Mouse (Mus musculus) adrenal gland, postnatal 36 days (tissue): ENCODE measurements around the gene Mapk8ip1. TPM values are rescaled to one million over a fixed set of nuclear protein-coding genes. Genes with fewer than 3 reads are reported as not detected.
"Not testable (repeated sequence)": the region's sequence is repeated elsewhere in the genome, so short reads cannot be mapped to it uniquely, and the experiment has no call there.

Source experiments
- DNase-seq, 2 experiments: peaks; one replicate each; pipeline ENCODE4 v3.0.0; 2021; ENCODE audit warnings: mixed read lengths in 1 of 2
- total RNA-seq, 2 experiments: library from RNA; stranded (reverse); gene quantifications; 2 replicates each; pipeline ENCODE4 v1.2.3; 2021

Mapk8ip1 gene
- total RNA-seq, 2 experiments from 2014 or later: 30.9 to 35.1 TPM

DNA sequence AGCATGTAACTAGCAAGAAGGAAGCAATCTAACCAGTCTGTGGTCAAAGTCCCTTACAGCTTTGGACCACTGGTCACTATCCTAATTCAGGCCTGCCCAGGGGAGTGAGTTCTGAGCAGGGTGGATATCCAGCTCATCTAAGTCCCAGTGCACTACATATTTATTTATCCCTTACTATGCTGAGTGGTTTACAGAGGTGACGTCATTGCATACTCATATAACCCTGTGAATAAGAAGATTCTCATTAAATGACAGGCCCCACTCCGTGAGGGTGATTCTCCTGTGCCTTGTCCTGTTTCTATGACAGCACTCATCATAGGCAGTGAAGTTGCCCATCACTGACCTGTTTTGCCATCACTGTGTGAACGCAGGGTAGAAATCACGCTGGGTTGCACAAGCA is 24.3 kb upstream of the Mapk8ip1 start:
- no peak for DNase-seq

DNA sequence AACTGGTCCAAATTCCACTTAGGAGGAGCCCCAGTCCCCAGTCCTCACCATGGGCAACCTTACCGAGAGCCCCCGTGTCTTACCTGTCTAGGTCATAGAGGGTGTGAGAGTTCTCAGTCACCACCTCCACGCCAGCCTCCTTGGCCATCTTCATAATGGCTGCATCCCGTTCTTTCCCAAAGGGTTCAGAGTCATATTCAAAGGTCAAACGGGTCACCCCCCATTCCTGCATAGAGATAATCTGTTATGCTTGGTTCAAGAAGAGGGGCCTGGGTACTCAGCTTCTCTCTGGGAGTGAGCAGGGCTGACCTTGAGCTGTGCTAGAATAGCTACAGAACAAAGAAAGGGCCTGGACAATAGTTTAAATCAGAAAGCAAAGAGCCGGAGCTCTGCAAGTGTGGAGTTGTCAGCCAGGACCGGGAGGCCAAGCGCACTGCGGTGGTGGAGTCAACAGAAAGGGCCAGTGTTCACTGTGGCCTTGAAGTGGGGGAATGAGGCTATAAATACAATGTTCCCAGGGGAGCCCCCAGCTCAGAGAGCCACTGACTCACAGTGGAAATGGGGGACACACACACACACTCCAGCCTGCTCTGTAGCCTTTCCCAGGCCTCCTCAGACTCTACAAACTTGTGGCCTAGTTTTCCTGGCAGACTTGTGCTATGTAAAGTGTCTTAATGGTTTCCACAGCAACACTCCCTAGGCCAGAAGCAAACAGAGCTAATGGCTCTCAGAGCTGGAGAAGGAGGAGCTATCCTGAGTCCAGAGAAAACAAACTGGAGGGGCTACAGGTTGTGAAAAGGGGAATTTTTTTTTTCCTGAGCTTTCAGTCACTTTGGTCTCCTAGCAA is 23.6 kb upstream of the Mapk8ip1 start:
- peak; percentile 57 to 73 for DNase-seq

DNA sequence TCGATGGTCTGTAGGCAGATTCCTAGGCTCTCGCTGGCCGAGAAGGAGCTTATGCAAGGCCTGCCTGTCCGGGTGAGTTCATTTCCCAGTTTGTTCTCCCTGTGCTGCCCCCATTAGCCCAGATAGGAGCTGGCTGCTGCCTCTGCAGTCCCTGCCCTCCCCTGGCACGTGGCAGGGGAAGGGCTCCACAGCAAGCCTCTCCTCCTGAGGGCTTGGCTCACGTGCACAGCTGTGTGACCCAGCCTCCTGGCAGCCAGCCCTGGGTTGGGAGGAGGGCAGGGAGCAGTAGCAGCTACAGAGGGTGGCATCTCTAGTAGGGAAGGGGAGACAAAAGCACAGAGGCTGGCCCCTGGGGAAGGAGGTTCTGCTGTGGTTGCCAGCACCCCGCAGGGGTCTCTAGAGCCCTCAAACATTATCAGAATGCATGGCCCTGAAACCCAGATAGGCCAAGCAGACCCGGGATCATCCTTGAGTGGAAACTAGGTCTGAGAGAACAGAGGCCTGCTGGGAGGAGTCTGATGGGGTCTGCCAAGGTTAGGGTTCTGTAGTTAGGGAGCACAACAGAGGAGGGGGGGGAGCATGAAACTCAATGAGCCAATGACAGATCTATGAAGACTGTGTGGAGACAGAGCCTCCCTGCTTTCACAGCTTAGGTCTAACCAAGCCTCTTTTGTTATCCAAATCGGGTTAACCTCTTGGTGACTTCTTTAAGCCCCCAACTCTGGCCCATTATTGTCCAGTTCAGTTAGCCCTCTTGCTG is 22.8 kb upstream of the Mapk8ip1 start:
- peak; percentile 99 to 100 for DNase-seq

DNA sequence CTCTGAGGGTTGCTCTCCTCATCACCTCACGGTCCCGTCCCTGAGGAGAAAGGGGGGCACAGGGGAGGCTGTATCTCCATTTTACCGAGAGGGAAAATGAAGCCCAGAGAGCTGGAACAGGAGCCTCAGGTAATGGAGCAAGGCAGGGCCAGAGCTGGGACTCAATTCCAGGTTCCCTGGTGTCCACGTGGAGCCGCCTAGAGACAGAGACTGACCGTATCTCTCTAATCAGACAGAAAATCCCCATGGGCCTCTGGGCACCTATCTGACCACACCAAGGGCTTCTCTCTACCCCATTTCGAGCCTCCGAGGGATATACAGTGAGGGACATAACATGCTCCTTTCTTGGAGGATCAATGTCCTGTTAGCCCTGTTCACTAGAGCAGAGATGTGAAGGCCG is 22.1 kb upstream of the Mapk8ip1 start:
- DNase-seq: no peak

DNA sequence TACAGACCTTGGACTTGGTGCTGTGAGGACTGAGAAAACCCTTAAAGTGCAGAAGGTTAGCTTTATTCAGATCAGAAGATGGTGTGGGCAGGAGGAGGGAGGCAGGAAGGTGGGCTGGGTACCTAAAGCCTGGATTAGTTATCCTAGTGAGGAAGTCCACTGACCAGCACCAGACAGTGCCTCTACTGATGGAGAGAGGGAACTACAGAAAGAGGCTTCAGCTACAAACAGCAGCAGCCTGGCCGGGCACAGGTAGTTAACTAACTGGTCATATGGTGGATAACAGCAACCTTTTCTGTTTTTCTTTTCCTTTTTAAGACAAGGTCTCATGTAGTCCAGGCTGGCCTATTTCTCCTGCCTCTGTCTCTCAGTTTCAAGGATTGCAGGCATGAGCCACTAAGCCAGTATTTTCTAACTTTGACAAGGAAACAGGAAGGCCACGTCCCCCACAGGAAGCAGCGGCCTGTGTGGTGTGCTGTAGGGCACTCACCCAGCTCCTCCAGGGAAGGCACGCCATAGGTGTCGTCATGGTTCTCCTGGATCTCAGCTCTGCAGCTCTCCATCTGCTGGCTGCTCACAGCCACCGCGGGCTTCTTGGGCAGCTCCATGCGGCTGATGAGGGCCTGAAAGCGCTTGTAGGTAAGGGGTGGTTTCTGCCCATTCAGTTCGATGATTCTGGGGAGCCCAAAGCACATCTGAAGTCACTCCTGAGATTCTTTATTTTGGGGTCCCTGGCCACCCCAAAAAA is 21.5 kb upstream of the Mapk8ip1 start:
- no peak for DNase-seq

DNA sequence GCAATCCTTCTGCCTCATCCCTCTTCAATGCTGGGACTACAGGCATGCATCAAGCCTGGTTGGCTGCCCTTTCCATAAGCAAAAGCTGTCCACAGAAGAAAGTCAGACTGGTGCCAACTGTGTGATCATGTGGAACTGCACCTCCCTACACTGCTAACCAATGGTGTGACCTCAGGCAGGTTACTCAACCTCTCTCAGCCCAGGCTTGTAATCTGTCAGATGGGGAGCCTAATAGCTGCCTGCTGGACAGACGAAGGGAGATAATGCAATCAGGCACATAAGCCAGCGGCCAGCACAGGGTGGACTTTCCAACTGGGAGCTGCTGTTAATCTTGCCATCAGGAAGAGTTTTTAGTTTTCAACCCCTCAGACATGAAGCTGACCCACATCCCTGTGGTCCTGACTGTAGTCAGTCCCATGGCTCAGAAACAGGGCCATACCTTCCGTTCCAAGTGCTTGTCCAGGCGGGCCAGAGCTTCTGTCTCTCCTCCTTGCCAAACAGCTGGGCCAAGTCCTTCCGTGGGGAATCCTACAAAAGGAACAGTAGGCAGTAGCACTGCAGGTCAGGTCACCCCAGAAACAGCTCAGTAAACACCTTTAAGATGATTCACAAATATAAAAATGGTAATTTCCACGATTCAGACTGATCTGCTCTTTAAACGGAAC is 20.8 kb upstream of the Mapk8ip1 start:
- DNase-seq: peak in 1 of 2 experiments; percentile 60

DNA sequence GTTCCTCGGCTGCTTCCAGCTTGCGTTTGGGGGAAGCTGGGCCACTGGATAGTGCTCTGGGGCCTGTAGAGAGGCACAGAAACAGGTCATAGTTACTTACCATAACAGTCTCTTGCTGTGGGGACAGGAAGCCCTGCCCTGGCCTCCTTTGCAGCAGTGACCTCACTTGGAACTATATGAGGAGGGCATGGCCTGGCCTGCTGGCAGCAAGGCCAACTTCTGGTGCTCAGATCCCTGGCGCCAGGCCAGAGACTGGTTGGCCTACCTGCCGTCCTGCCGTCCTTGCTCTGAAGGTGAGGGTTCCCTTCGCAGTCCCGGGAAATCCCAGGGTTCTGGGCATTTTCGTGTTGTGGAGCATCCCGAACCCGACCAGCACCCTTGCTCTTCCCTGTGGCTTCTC is 10.6 kb upstream of the Mapk8ip1 start:
- DNase-seq: no peak

DNA sequence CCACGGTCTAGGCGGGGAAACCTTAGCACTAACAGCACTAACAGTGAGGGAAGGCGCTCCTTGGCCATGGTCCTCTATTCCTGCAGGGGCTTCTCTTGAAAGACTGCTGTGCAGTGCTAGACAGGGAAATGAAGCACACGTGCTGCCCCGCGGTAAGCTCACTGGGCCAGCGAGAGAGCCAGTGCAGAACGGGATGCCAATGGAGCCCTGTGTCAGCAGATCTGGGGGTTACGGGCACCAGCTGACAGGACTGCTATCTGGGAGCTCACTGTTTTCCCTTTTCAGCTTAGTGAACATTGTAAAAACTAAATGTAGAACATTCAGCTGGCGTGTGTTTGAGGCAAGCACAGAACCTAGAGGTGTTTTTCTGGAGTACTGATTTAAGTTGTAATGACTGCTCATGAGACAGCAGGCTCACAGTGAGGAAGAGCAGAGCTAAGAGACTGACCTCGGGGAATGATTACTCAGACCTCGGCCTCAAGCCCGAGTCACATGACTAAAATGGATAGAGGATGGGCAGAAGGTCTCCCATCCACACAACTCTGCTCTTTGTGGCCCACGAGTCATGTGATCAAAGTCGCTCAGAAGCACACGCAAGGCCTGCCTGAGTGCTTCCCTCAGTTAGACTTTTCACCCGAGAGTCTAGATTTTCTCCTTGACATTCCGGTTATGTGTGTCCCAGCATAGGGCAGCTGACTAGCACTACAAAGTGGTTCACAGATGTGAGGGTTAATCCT is 7.4 kb upstream of the Mapk8ip1 start:
- DNase-seq: peak; percentile 46 to 65

DNA sequence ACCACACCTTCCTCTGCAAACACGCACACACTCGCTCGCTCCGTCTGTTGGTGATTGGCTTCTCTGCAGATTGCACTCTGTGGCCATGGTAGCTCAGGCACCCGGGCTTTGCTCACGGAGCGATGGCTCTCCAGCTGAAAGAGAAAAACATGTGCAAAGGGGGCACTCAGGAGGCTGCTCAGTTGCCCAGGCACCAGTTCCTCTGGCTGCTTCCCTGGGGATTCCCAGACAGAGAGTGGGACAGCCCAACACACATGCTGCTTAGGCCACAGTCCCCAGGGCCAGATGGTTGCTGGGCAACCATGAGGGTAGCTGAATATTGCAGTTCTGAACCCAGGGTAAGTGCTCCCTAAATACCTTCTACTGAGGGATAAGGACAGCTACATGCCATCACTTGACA is 4.6 kb upstream of the Mapk8ip1 start:
- no peak for DNase-seq

DNA sequence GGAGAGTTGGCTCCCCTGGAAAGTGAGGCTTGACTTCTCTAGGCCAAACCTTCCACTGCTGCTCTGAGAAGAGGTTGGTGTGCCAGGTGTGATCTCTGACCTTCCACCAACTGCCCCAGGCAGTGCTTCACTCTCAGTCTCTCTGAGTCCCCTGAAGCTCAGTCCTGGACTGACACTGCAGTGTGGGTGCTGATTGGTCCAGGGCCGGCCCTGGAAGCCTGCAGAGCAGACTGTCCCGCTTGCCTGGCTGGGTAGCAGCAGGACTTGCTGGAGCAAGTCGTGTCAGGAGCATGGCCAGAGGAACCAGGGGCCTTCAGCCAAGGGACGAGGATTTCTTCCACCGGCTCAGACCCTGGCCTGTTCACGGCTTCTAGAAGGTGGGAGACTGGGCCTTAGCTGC is 3.7 kb upstream of the Mapk8ip1 start:
- no peak for DNase-seq

DNA sequence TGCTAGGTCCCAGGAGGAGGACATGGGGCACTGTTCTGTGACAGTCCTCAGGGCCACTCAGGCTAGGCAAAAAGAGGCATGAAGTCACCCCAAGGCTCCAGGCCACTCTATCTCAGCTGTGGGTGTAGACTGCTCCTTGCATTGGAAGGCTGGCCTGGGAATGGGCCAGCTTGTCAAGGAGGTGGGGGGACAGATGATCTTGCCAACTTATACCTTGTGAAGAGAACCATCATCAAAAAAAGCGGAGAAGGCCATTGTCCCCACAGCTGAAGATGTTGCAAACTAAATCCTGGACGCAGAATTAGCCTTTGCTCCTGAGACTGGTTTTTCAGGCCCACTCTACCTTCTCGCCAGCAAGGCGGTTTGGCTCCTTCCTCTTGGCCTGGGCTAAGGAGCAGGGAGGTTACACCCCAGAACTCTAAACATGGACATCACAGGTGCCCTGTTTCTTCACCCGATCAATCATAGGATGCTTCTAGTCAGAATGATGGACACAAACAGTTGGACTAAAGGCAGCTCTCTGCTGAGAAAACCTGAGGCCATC is 2.8 kb upstream of the Mapk8ip1 start:
- no peak for DNase-seq

DNA sequence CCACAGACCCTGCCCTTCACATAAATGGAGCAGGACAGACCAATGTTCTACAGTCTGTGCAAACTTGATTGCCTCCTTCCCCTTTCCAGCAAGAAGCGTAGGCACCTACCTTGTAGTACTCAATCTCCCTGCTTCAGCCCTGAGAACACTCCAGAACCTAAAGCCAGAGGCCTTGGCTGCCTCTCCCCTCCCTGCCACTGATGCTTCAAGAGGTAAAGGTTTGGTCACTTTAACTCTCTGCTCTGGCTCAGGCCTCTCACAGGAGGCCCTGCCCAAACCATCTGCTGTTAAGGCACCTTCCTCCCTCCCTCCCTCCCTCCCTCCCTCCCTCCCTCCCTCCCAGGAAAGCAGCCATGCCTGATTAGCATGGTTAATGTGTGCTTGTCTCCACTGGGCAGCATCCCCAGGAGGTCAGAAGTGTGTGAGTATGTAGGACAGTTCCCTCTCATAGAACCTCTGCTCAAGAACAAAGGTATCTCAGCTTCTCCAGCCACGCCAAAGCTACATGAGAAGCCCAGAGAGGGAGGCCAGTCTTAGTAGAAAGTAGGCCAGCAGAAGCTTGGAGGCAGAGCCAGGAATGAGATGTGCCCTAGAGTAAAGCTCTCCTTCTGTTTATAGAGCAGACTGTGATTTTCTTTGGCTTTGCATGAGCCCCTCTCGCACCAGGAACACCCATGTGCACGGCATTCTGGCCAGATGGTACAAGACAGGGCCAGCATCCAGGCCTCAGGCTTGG is 1.7 kb upstream of the Mapk8ip1 start:
- DNase-seq: no peak

DNA sequence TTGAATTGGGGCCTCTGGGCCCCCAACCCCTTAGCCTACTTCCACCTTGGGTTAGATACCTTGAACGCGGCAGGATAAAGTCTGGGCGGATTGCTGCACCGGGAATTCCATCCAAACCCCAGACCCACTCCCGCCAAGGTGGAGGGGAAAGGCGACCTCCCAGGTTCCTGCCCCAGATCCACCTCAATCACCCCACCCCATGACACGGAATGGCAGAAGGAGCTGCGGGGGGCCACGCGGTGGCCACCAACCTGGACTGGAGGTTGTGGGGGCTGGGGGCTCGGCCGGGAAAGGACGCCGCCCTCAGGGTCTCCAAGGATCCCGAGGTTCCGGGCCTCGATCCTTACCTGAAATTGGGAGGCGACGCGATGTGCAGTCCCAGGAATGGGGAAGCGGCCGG is 381 bp downstream of the Mapk8ip1 start:
- no peak for DNase-seq

DNA sequence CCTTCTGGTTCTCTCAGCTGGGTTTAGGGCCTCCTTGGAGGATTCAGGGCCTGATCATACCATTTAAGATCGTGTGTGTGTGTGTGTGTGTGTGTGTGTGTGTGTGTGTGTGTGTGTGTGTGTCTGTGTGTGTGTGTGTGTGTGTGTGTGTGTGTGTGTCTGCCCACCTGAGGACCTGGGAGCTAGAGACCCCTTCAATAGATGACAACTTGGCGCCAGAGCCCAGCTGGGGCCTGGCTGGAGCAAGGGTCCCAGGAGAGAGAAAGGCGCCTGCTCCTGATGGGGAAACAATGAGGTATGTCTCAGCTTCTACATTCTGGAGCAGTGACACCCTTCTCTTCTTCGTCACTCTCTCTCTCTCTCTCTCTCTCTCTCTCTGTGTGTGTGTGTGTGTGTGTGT is 1.2 kb downstream of the Mapk8ip1 start:
- DNase-seq: not testable (repeated sequence)

DNA sequence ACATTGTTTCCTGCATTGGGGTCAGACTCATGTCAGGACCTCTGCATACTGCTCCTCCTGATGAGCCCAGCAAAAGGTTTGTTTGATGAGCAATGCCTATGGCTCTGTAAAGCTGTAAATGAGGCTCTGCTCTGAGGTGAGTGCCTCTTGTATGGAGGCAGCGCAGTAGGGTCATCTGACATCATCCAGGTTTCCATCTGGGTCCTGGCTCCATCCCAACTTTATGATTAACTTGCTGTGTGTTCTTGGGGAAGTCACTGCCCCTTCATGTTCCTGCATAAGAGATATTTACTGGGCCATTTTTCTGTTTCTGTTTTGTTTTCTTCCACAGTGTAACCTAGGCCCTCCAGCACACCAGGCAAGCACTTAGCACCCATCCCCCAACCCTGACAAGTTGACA is 3.6 kb downstream of the Mapk8ip1 start:
- DNase-seq: no peak

DNA sequence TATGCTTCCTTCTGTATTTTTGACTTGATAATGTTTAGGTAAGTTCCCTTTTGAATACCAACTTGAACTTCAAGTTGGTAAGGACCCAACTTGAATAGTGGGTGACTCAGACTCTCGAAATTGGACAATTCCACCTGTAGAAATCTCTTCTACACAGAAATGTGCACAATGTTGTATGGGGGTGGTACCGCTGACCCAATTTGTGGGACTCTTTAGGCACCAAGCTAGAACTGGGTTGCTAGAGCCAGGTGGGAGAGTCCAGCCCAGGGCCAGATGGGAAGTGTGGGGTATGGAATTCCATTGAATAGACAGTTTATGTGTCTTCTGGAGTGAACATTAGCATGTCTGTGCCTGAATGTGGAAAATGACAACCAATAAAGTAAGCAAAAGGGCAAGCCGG is 5.5 kb downstream of the Mapk8ip1 start:
- no peak for DNase-seq

DNA sequence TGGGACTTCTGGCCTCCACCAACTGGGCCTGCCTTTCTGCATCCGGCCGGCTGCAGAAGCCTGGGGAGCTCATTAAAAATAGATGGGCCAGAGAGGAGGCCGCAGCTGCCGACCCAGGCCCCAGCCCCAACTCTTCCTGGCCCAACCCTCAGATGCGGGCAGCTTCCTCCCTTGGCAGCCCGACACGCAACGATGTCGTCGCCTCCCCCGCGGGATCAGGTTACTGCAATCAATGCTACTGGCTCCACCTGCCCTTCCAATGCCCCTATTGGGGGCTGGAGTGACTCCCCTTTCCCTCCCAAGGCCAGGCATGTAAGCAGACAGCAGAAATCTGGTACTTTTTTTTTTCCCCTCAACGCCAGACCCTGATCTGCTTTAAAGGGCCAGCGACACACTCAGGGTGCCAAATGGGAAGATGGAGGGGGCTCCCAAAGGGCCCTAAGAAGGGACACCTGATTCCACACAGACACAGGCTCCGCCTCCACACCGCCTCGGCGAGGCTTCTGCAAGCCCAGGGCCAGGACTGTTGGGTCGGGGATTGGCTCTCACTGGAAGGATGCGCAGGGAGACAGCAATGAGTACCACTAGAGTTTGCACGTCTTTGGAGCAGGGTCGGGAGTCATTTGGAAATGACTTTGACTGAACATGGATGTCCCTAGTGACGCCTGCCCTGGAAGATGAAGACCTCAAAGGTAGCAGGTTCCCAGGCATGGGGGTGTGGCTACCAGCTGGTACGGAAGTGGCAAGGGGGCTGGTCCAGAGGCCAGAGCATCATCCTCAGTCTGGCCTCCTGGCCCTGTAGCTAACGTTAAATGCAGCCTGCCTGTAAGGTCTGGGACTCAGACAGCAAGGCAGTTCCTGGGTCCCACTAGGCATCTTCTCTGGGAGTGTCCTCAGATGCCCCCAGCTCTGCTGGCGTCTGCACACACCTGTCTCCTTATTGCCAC is 8.5 kb downstream of the Mapk8ip1 start:
- DNase-seq: no peak

DNA sequence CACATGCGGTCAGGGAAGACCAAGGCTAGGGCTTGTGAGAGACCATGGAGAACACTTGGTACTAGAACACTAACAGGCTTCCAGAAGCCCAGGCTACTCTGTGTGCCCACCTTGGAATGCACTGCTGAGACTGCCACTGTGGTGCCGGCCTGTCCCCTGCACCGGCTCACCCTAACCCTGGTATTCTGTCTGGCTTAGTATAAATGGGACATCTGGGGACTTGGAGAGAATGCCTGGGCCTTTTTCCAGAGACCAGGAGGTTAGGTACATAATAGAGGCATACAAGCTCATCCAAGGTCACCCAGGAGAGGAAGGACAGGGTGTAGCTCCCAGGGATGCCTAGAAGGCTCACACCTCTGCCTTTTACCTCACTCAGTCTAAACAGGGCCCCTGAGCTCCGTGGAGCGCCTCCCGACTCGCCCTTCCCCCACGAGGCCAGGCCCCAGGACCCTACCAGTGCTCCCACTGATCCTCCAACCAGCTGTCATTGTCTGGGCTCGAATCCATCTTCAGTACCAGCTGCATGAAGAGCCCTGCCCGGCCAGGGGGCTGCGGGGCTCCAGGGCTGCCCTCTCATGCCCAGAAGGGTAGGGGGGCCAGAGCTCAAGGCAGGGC is 9.3 kb downstream of the Mapk8ip1 start:
- no peak for DNase-seq

DNA sequence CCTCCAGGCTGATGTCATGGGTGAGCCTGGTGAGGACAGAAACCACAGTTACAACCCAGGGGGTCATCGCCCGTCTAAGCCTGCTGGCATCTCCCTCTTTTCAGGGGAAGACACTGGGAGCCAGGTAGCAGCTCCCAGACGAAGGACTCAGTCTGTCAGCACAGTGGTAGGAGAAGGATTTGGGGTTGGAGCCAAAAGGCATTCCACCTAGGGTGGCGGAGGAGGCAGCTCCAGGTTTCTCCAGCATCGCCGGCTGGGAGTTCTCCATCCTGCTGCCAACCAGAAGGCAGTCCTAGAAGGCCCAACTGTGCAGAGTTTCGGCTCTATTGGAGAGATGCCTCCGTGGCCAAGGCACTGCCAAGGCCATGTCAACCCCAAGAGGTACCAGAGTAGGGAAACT is 9.9 kb downstream of the Mapk8ip1 start:
- no peak for DNase-seq
